Mouse (Mus musculus) G1E (cell line): ENCODE measurements around the gene Tal1. TPM values are rescaled to one million over a fixed set of nuclear protein-coding genes. Genes with fewer than 3 reads are reported as not detected.

ENCODE experiments used
- ATAC-seq: 2 replicates; pipeline ENCODE4 v1.8.0; 2016; ENCODE audit warnings: mild to moderate bottlenecking; ENCODE audit not compliant: insufficient number of reproducible peaks, poor library complexity, low FRiP score, severe bottlenecking; ENCODE audit errors: extremely low read depth
- DNase-seq: peaks from one replicate; pipeline ENCODE4 v3.0.0; 2012; ENCODE audit warnings: low spot score
- H3K27me3 ChIP-seq: 2 replicates; pipeline ENCODE4 v1.6.1; 2012; ENCODE audit warnings: mild to moderate bottlenecking, low read length, inconsistent platforms; ENCODE audit not compliant: insufficient read depth
- H3K36me3 ChIP-seq: replicated peaks from 2 replicates; pipeline ENCODE3; 2012; ENCODE audit warnings: mild to moderate bottlenecking, inconsistent platforms
- H3K4me1 ChIP-seq: 2 replicates; pipeline ENCODE4 v1.6.1; 2012; ENCODE audit warnings: low read depth, low read length, inconsistent platforms, mixed read lengths; ENCODE audit not compliant: insufficient read depth
- H3K4me3 ChIP-seq: 2 replicates; pipeline ENCODE4 v1.5.1; 2012; ENCODE audit warnings: low read depth, mild to moderate bottlenecking, inconsistent platforms, low read length, moderate library complexity, mixed read lengths
- H3K9me3 ChIP-seq: replicated peaks from 2 replicates; pipeline ENCODE4 v1.6.1; 2012; ENCODE audit warnings: inconsistent platforms
- CTCF ChIP-seq: IDR thresholded peaks from 2 replicates; pipeline ENCODE4 v1.5.1; 2012; ENCODE audit warnings: low read depth, low read length, inconsistent platforms, mixed read lengths
- GATA1 ChIP-seq: IDR thresholded peaks from 2 replicates; pipeline ENCODE4 v1.6.1; 2012; ENCODE audit warnings: borderline replicate concordance, low read length, inconsistent platforms, mixed read lengths
- GATA2 ChIP-seq: IDR thresholded peaks from 2 replicates; pipeline ENCODE4 v1.6.1; 2012; ENCODE audit warnings: low read depth, low read length, inconsistent platforms, borderline replicate concordance
- POLR2AphosphoS5 ChIP-seq: IDR thresholded peaks from 2 replicates; pipeline ENCODE4 v1.6.1; 2012; ENCODE audit warnings: low read depth, low read length, inconsistent platforms; ENCODE audit not compliant: insufficient replicate concordance
- TAL1 ChIP-seq: conservative IDR thresholded peaks from 2 replicates; pipeline ENCODE4 v1.6.1; 2012; ENCODE audit warnings: low read depth, low read length, inconsistent platforms, mixed read lengths
- polyA plus RNA-seq: library from polyadenylated mRNA; stranded (reverse); fragments of >175 nt; gene quantifications from 2 replicates; pipeline ENCODE4 v1.2.3, GENCODE M21; 2012
- total RNA-seq, 2 experiments: library from RNA; stranded (forward) in 1 of 2; stranded (reverse) in 1 of 2; fragments of 200-1000 nt in 1 of 2; fragments of >200 nt in 1 of 2; fragmentation: Nextera tagmentation in 1 of 2; gene quantifications; 2 replicates each; pipeline ENCODE4 v1.2.3; 2014 to 2017

Gene Tal1
- total RNA-seq (2014; fragmentation: Nextera tagmentation) (155 and 174 TPM in 2 replicates), total RNA-seq (2017) (155 and 166 TPM in 2 replicates), polyA plus RNA-seq (239 and 262 TPM in 2 replicates)

- no peaks in the 10 kb centered on the region for H3K9me3 ChIP-seq
- H3K4me3 ChIP-seq: peak within 1 kb of the TSS; percentile 93
- no peak for TF ChIP-seq GATA2
- no peaks in the 10 kb centered on the region for H3K27me3 ChIP-seq
- peaks cover 14% of the 10 kb centered on the region for H3K36me3 ChIP-seq
- peak; percentile 37 for ATAC-seq
- peaks cover 51% of the 10 kb centered on the region for H3K4me1 ChIP-seq
- DNase-seq: peak; percentile 82
Measured at GRCm38 (mm10) chr4:115056371-115056920, at the start of gene Tal1. Gene Tal1 (plus strand): TSS chr4:115056426.

- DNase-seq (no peak), ATAC-seq (no peak)
- no peak for TF ChIP-seq CTCF
- no peak for TF ChIP-seq GATA2
- TF ChIP-seq TAL1: no peak
- no peak for TF ChIP-seq POLR2AphosphoS5
- no peak for TF ChIP-seq GATA1
- no peak overlapping the region for H3K4me3 ChIP-seq
- H3K4me1 ChIP-seq: peaks cover 2% of the 10 kb centered on the region; the same call in 1 of the 2 replicates
- H3K9me3 ChIP-seq: no peaks in the 10 kb centered on the region
- peaks cover 87% of the 10 kb centered on the region for H3K36me3 ChIP-seq
- H3K27me3 ChIP-seq: no peaks in the 10 kb centered on the region
Measured at GRCm38 (mm10) chr4:115014276-115014675, 42.0 kb upstream of the Tal1 start.

GRCm38 (mm10) chr4:115019997-115020396, 36.2 kb upstream of the Tal1 start:
- TF ChIP-seq GATA1: no peak
- no peak for TF ChIP-seq POLR2AphosphoS5
- no peak for TF ChIP-seq GATA2
- ATAC-seq (no peak), DNase-seq (no peak)
- Histone ChIP-seq H3K4me1 (0 out of 2 replicates have a peak, but pooled peaks cover 5% of the 10 kb centered on the region), H3K9me3 (no peaks in the 10 kb centered on the region), H3K36me3 (peaks cover 85% of the 10 kb centered on the region), H3K4me3 (no peak overlapping the region), H3K27me3 (no peaks in the 10 kb centered on the region)

GRCm38 (mm10) chr4:115035043-115035442, 21.2 kb upstream of the Tal1 start:
- Histone ChIP-seq H3K9me3 (no peaks in the 10 kb centered on the region), H3K36me3 (peaks cover 79% of the 10 kb centered on the region), H3K27me3 (no peaks in the 10 kb centered on the region), H3K4me1 (peaks cover 18% of the 10 kb centered on the region; the same call in 1 of the 2 replicates), H3K4me3 (no peak overlapping the region)
- ATAC-seq (0 out of 2 replicates have a peak, but pooled peaks have one; percentile 28), DNase-seq (no peak)
- TF ChIP-seq GATA2 (no peak), CTCF (no peak), POLR2AphosphoS5 (no peak), GATA1 (no peak), TAL1 (no peak)

GRCm38 (mm10) chr4:115038242-115038641, 18.0 kb upstream of the Tal1 start:
- H3K27me3 ChIP-seq: no peaks in the 10 kb centered on the region
- H3K36me3 ChIP-seq: peaks cover 80% of the 10 kb centered on the region
- no peaks in the 10 kb centered on the region for H3K9me3 ChIP-seq
- DNase-seq: peak; percentile 26
- peak; percentile 73 for TF ChIP-seq CTCF
- TF ChIP-seq POLR2AphosphoS5: no peak
- peaks cover 23% of the 10 kb centered on the region; the same call in 1 of the 2 replicates for H3K4me1 ChIP-seq
- H3K4me3 ChIP-seq: no peak overlapping the region
- peak; percentile 54 for ATAC-seq

GRCm38 (mm10) chr4:115045621-115046020, 10.6 kb upstream of the Tal1 start:
- Histone ChIP-seq H3K4me1 (peaks cover 53% of the 10 kb centered on the region), H3K9me3 (no peaks in the 10 kb centered on the region), H3K4me3 (no peak overlapping the region), H3K27me3 (no peaks in the 10 kb centered on the region), H3K36me3 (peaks cover 38% of the 10 kb centered on the region)
- TF ChIP-seq GATA2 (no peak), GATA1 (no peak), CTCF (no peak), POLR2AphosphoS5 (no peak), TAL1 (no peak)
- DNase-seq (no peak), ATAC-seq (no peak)
